Comparison of ENCODE assay signal across 18 mouse cellular contexts in the genomic region with DNA sequence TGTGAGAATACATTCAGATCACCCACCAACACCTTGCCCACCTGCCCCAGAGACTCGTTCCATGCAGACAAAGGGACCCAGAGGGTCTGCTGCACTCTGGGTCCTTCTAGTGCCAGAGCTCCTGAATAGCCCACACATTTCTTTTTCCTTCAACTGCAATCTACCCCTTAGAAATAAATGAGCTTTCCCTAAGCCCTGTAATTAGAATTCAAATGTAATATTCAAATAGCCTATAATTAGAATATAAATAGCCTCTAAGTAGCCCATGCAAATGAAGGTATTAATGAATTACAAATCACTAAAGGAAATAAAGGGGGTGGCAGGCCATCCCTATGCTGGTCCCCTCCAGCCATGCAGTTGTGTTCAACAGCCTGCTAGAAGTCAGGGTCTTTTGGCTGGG. TPM values are rescaled to one million over a fixed set of nuclear protein-coding genes. Genes with fewer than 3 reads are reported as not detected.
DNase-seq lines count a peak whose midpoint lies in the region; ATAC-seq and TF ChIP-seq lines count a peak whose summit lies in the region.
"Had no signal": no experiment of that assay in that cellular context is flagged by ENCODE, and none has a peak within 500 bp of the region (broad histone marks: within the 10 kb centered on the region; RNA-seq: fewer than 3 reads in every experiment).

No protein-coding gene starts in this region.

- H3K4me2 ChIP-seq in kidney, postnatal 0 days (ENCODE audit: low read length), result no peak overlapping the region
- H3K4me2 ChIP-seq in forebrain, embryonic 15.5 days (replicated peaks), result no peak overlapping the region
- H3K4me2 ChIP-seq in liver, postnatal 0 days (ENCODE audit: low read depth, low read length), result no peak overlapping the region
- no peak overlapping the region for H3K4me2 ChIP-seq in neural tube, embryonic 15.5 days
- H3K4me2 ChIP-seq: heart, embryonic 15.5 days had no signal

- H3K27me3 ChIP-seq in kidney, postnatal 0 days (ENCODE audit: insufficient read depth, low read length), result no peaks in the 10 kb centered on the region
- H3K27me3 ChIP-seq in forebrain, embryonic 15.5 days, result peaks cover 10% of the 10 kb centered on the region; the same call in 1 of the 2 replicates
- no peaks in the 10 kb centered on the region for H3K27me3 ChIP-seq in liver, postnatal 0 days (ENCODE audit: insufficient read depth, low read length)
- H3K27me3 ChIP-seq in neural tube, embryonic 15.5 days (replicated peaks), result no peaks in the 10 kb centered on the region
- H3K27me3 ChIP-seq: heart, embryonic 15.5 days; megakaryocyte, embryonic 14.5 days had no signal

- H3K9me3 ChIP-seq in kidney, postnatal 0 days (replicated peaks; ENCODE audit: low read length), result no peaks in the 10 kb centered on the region
- H3K9me3 ChIP-seq in forebrain, embryonic 15.5 days, result no peaks in the 10 kb centered on the region
- no peaks in the 10 kb centered on the region for H3K9me3 ChIP-seq in liver, postnatal 0 days (ENCODE audit: low read length)
- no peaks in the 10 kb centered on the region for H3K9me3 ChIP-seq in neural tube, embryonic 15.5 days (replicated peaks)
- H3K9me3 ChIP-seq: heart, embryonic 15.5 days; megakaryocyte, embryonic 14.5 days had no signal

- H3K36me3 ChIP-seq in kidney, postnatal 0 days (ENCODE audit: insufficient read depth, low read length), result no peaks in the 10 kb centered on the region
- no peaks in the 10 kb centered on the region for H3K36me3 ChIP-seq in forebrain, embryonic 15.5 days
- no peaks in the 10 kb centered on the region for H3K36me3 ChIP-seq in liver, postnatal 0 days (replicated peaks; ENCODE audit: insufficient read depth, low read length)
- no peaks in the 10 kb centered on the region for H3K36me3 ChIP-seq in neural tube, embryonic 15.5 days
- H3K36me3 ChIP-seq: heart, embryonic 15.5 days had no signal

- WGBS in kidney, postnatal 0 days, result 27% methylated on average over 1 of the region's 1 CpGs
- 5% methylated on average over 1 of the region's 1 CpGs for WGBS in forebrain, embryonic 15.5 days
- 53% methylated on average over 1 of the region's 1 CpGs for WGBS in liver, postnatal 0 days (ENCODE audit: insufficient replicate concordance)
- 13% methylated on average over 1 of the region's 1 CpGs for WGBS in neural tube, embryonic 15.5 days

- no peak for TF ChIP-seq EP300 in liver, postnatal 0 days (IDR thresholded peaks at IDR 0.05; ENCODE audit: low read depth)

- ATAC-seq in kidney, postnatal 0 days (replicated peaks; ENCODE audit: low FRiP score, low read depth), result no peak
- ATAC-seq in forebrain, embryonic 15.5 days (replicated peaks), result peak; percentile 91
- no peak for ATAC-seq in liver, postnatal 0 days
- ATAC-seq in neural tube, embryonic 15.5 days (ENCODE audit: low FRiP score), result peak; percentile 56; the same call in 1 of the 2 replicates
- ATAC-seq: inflammation-experienced regulatory T-cells, adult 6 months had no signal

- no peaks in the 10 kb centered on the region for H3K4me1 ChIP-seq in kidney, postnatal 0 days (replicated peaks; ENCODE audit: insufficient read depth, low read length)
- H3K4me1 ChIP-seq in forebrain, embryonic 15.5 days, result peaks cover 30% of the 10 kb centered on the region
- peaks cover 21% of the 10 kb centered on the region for H3K4me1 ChIP-seq in liver, postnatal 0 days (ENCODE audit: insufficient read depth)
- H3K4me1 ChIP-seq in neural tube, embryonic 15.5 days, result peaks cover 8% of the 10 kb centered on the region; the same call in 1 of the 2 replicates

- no peak overlapping the region for H3K4me3 ChIP-seq in kidney, postnatal 0 days (replicated peaks; ENCODE audit: low read depth, low read length)
- no peak overlapping the region for H3K4me3 ChIP-seq in forebrain, embryonic 15.5 days
- H3K4me3 ChIP-seq in liver, postnatal 0 days (ENCODE audit: low read depth, low read length), result no peak overlapping the region
- H3K4me3 ChIP-seq in neural tube, embryonic 15.5 days (replicated peaks), result no peak overlapping the region
- H3K4me3 ChIP-seq: heart, embryonic 15.5 days; megakaryocyte, embryonic 14.5 days had no signal

- peak overlapping the region; percentile 72 for H3K27ac ChIP-seq in kidney, postnatal 0 days
- H3K27ac ChIP-seq in forebrain, embryonic 15.5 days (replicated peaks), result peak overlapping the region; percentile 59
- peak overlapping the region; percentile 70 for H3K27ac ChIP-seq in liver, postnatal 0 days (ENCODE audit: low read depth)
- H3K27ac ChIP-seq in neural tube, embryonic 15.5 days (replicated peaks), result no peak overlapping the region
- H3K27ac ChIP-seq: heart, embryonic 15.5 days had no signal

- TF ChIP-seq CTCF in kidney, postnatal 0 days (IDR thresholded peaks at IDR 0.05; ENCODE audit: low read depth), result no peak
- TF ChIP-seq CTCF in liver, postnatal 0 days (IDR thresholded peaks at IDR 0.05; ENCODE audit: low read depth), result no peak

- no peak for DNase-seq in kidney, postnatal 0 days (ENCODE audit: low spot score)
- DNase-seq in kidney, postnatal 10 days, result no peak
- DNase-seq in liver, postnatal 0 days, result no peak
- no peak for DNase-seq in adrenal gland, adult (ENCODE audit: inconsistent age in 2 of 2, low spot score in 1 of 2)
- no peak for DNase-seq in cerebellum, adult 8-10 months
- no peak for DNase-seq in spleen, postnatal 14 days (ENCODE audit: low spot score in 2 of 2)
- DNase-seq: cerebellum, adult 11 months; thymus, postnatal 25 days had no signal

- no peak overlapping the region for H3K9ac ChIP-seq in kidney, postnatal 0 days (ENCODE audit: low read depth, low read length)
- no peak overlapping the region for H3K9ac ChIP-seq in forebrain, embryonic 15.5 days (replicated peaks)
- no peak overlapping the region for H3K9ac ChIP-seq in liver, postnatal 0 days (replicated peaks)
- no peak overlapping the region for H3K9ac ChIP-seq in neural tube, embryonic 15.5 days (replicated peaks)
- H3K9ac ChIP-seq: heart, embryonic 15.5 days had no signal

RNA-seq across cellular contexts. Expression of gene Gm42906, which starts 18.7 kb away (rescaled TPM):
- not detected in 2 replicates for polyA plus RNA-seq in kidney, postnatal 0 days (2015; fragmentation: Nextera tagmentation; extraction: Ambion mirVana)
- not detected in 2 replicates for polyA plus RNA-seq in forebrain, embryonic 15.5 days (2015; fragmentation: Nextera tagmentation; extraction: Ambion mirVana)
- not detected in 2 replicates for polyA plus RNA-seq in liver, postnatal 0 days (2015; fragmentation: Nextera tagmentation; extraction: Ambion mirVana)
- polyA plus RNA-seq in neural tube, embryonic 15.5 days (2015; fragmentation: Nextera tagmentation; extraction: Ambion mirVana), result not detected in 2 replicates
- polyA plus RNA-seq: cortical plate, adult 2 months; embryonic facial prominence, embryonic 14.5 days; frontal cortex, adult 2 months; inflammation-experienced regulatory T-cells, adult 6 months; limb, embryonic 11.5 days; lung, embryonic 16.5 days had no signal

Comparison
In these comparisons a context has a peak if more than half of its experiments do, and no peak if none do; other contexts are left out.
1. ATAC-seq: peak in forebrain, embryonic 15.5 days (single experiment) and neural tube, embryonic 15.5 days (single experiment); none in kidney, postnatal 0 days (single experiment) and liver, postnatal 0 days (single experiment).